Mouse (Mus musculus): ENCODE data around the gene Zfp661. TPM values are rescaled to one million over a fixed set of nuclear protein-coding genes. Genes with fewer than 3 reads are reported as not detected.

Gene Zfp661
- 4.7 and 5.8 TPM in 2 replicates for polyA plus RNA-seq (2015; fragmentation: Nextera tagmentation; extraction: Ambion mirVana)

GRCm38 (mm10) chr2:127586694-127587513 is at the start of gene Zfp661, which contains the start of gene Mrps5:
Gene Zfp661 (minus strand): TSS chr2:127587094.
Gene Mrps5 (plus strand): TSS chr2:127587222.
- peak within 1 kb of the TSS; percentile 94 for H3K4me3 ChIP-seq
- H3K4me1 ChIP-seq = peaks cover 35% of the 10 kb centered on the region
- peak within 1 kb of the TSS; percentile 95 for H3K27ac ChIP-seq
- peak within 1 kb of the TSS; percentile 72 for H3K4me2 ChIP-seq
- peak within 1 kb of the TSS; percentile 80 for H3K9ac ChIP-seq
- H3K9me3 ChIP-seq = no peaks in the 10 kb centered on the region
- WGBS = 5% methylated on average over 39 of the region's 39 CpGs
- H3K27me3 ChIP-seq = no peaks in the 10 kb centered on the region
- H3K36me3 ChIP-seq = peaks cover 12% of the 10 kb centered on the region
- peak; percentile 78 for ATAC-seq (ENCODE audit: insufficient number of reproducible peaks, low FRiP score, low TSS enrichment, low read depth)

GRCm38 (mm10) chr2:127635581-127635980 is 48.7 kb upstream of the Zfp661 start:
- no peak overlapping the region for H3K4me3 ChIP-seq
- no peaks in the 10 kb centered on the region for H3K9me3 ChIP-seq
- no peak overlapping the region for H3K27ac ChIP-seq
- ATAC-seq (ENCODE audit: insufficient number of reproducible peaks, low FRiP score, low TSS enrichment, low read depth) = no peak
- no peak overlapping the region for H3K4me2 ChIP-seq
- no peaks in the 10 kb centered on the region for H3K27me3 ChIP-seq
- H3K4me1 ChIP-seq = no peaks in the 10 kb centered on the region
- H3K9ac ChIP-seq = no peak overlapping the region
- 41% methylated on average over 6 of the region's 6 CpGs for WGBS
- H3K36me3 ChIP-seq = no peaks in the 10 kb centered on the region

- 51% methylated on average over 2 of the region's 2 CpGs for WGBS
- no peak overlapping the region for H3K27ac ChIP-seq
- no peaks in the 10 kb centered on the region for H3K4me1 ChIP-seq
These were observed 45.7 kb upstream of the Zfp661 start for GRCm38 (mm10) chr2:127632601-127633000.

GRCm38 (mm10) chr2:127627990-127628570 is 41.2 kb upstream of the Zfp661 start:
- Histone ChIP-seq H3K27me3 (no peaks in the 10 kb centered on the region), H3K9me3 (no peaks in the 10 kb centered on the region), H3K9ac (no peak overlapping the region), H3K36me3 (no peaks in the 10 kb centered on the region), H3K4me2 (no peak overlapping the region), H3K4me1 (no peaks in the 10 kb centered on the region), H3K27ac (no peak overlapping the region), H3K4me3 (no peak overlapping the region)
- no peak for ATAC-seq (ENCODE audit: insufficient number of reproducible peaks, low FRiP score, low TSS enrichment, low read depth)
- 75% methylated on average over 6 of the region's 6 CpGs for WGBS

More at GRCm38 (mm10) chr2:127632601-127633000, 45.7 kb upstream of the Zfp661 start:
- Histone ChIP-seq H3K9ac (no peak overlapping the region), H3K4me3 (no peak overlapping the region), H3K4me2 (no peak overlapping the region), H3K9me3 (no peaks in the 10 kb centered on the region), H3K27me3 (no peaks in the 10 kb centered on the region), H3K36me3 (no peaks in the 10 kb centered on the region)
- no peak for ATAC-seq (ENCODE audit: insufficient number of reproducible peaks, low FRiP score, low TSS enrichment, low read depth)

GRCm38 (mm10) chr2:127627354-127627753 is 40.5 kb upstream of the Zfp661 start:
- Histone ChIP-seq H3K4me1 (no peaks in the 10 kb centered on the region), H3K4me2 (no peak overlapping the region), H3K4me3 (no peak overlapping the region), H3K27ac (no peak overlapping the region), H3K9me3 (no peaks in the 10 kb centered on the region), H3K36me3 (no peaks in the 10 kb centered on the region), H3K9ac (no peak overlapping the region), H3K27me3 (no peaks in the 10 kb centered on the region)
- ATAC-seq (ENCODE audit: insufficient number of reproducible peaks, low FRiP score, low TSS enrichment, low read depth) = no peak
- 64% methylated on average over 6 of the region's 6 CpGs for WGBS

- no peak overlapping the region for H3K9ac ChIP-seq
- no peak for ATAC-seq (ENCODE audit: insufficient number of reproducible peaks, low FRiP score, low TSS enrichment, low read depth)
- no peaks in the 10 kb centered on the region for H3K36me3 ChIP-seq
- no peak overlapping the region for H3K4me3 ChIP-seq
- 64% methylated on average over 5 of the region's 5 CpGs for WGBS
- H3K9me3 ChIP-seq = no peaks in the 10 kb centered on the region
- H3K27me3 ChIP-seq = no peaks in the 10 kb centered on the region
- no peak overlapping the region for H3K27ac ChIP-seq
- H3K4me1 ChIP-seq = no peaks in the 10 kb centered on the region
- H3K4me2 ChIP-seq = no peak overlapping the region
These were observed 38.8 kb upstream of the Zfp661 start for GRCm38 (mm10) chr2:127625659-127626058.

GRCm38 (mm10) chr2:127624786-127625185 is 37.9 kb upstream of the Zfp661 start:
- no peaks in the 10 kb centered on the region for H3K4me1 ChIP-seq
- no peak overlapping the region for H3K4me2 ChIP-seq
- no peaks in the 10 kb centered on the region for H3K27me3 ChIP-seq
- H3K9me3 ChIP-seq = no peaks in the 10 kb centered on the region
- no peak overlapping the region for H3K27ac ChIP-seq
- 80% methylated on average over 2 of the region's 2 CpGs for WGBS
- H3K9ac ChIP-seq = no peak overlapping the region
- no peak for ATAC-seq (ENCODE audit: insufficient number of reproducible peaks, low FRiP score, low TSS enrichment, low read depth)
- no peak overlapping the region for H3K4me3 ChIP-seq
- no peaks in the 10 kb centered on the region for H3K36me3 ChIP-seq

- Histone ChIP-seq H3K9ac (no peak overlapping the region), H3K27me3 (no peaks in the 10 kb centered on the region), H3K27ac (no peak overlapping the region), H3K4me3 (no peak overlapping the region), H3K4me2 (no peak overlapping the region), H3K36me3 (no peaks in the 10 kb centered on the region), H3K9me3 (no peaks in the 10 kb centered on the region), H3K4me1 (no peaks in the 10 kb centered on the region)
- no peak for ATAC-seq (ENCODE audit: insufficient number of reproducible peaks, low FRiP score, low TSS enrichment, low read depth)
- 42% methylated on average over 3 of the region's 3 CpGs for WGBS
These were observed 35.2 kb upstream of the Zfp661 start for GRCm38 (mm10) chr2:127622065-127622464.

- Histone ChIP-seq H3K4me1 (no peaks in the 10 kb centered on the region), H3K9ac (no peak overlapping the region), H3K4me2 (no peak overlapping the region), H3K9me3 (no peaks in the 10 kb centered on the region), H3K27me3 (no peaks in the 10 kb centered on the region), H3K27ac (no peak overlapping the region), H3K4me3 (no peak overlapping the region), H3K36me3 (no peaks in the 10 kb centered on the region)
- no peak for ATAC-seq (ENCODE audit: insufficient number of reproducible peaks, low FRiP score, low TSS enrichment, low read depth)
- WGBS = 74% methylated on average over 3 of the region's 3 CpGs
These were observed 32.4 kb upstream of the Zfp661 start for GRCm38 (mm10) chr2:127619311-127619710.

- no peak overlapping the region for H3K27ac ChIP-seq
- H3K9ac ChIP-seq = no peak overlapping the region
- H3K36me3 ChIP-seq = no peaks in the 10 kb centered on the region
- 86% methylated on average over 4 of the region's 4 CpGs for WGBS
- peaks cover 6% of the 10 kb centered on the region; the same call in 1 of the 2 replicates for H3K4me1 ChIP-seq
- no peaks in the 10 kb centered on the region for H3K27me3 ChIP-seq
- ATAC-seq (ENCODE audit: insufficient number of reproducible peaks, low FRiP score, low TSS enrichment, low read depth) = no peak
- H3K9me3 ChIP-seq = no peaks in the 10 kb centered on the region
- no peak overlapping the region for H3K4me2 ChIP-seq
- H3K4me3 ChIP-seq = no peak overlapping the region
These were observed 25.4 kb upstream of the Zfp661 start for GRCm38 (mm10) chr2:127612288-127612687.

GRCm38 (mm10) chr2:127611386-127611785 is 24.5 kb upstream of the Zfp661 start:
- Histone ChIP-seq H3K36me3 (no peaks in the 10 kb centered on the region; the same call in 1 of the 2 replicates), H3K4me2 (no peak overlapping the region), H3K9ac (no peak overlapping the region), H3K4me3 (no peak overlapping the region), H3K27me3 (no peaks in the 10 kb centered on the region), H3K27ac (no peak overlapping the region), H3K4me1 (peaks cover 6% of the 10 kb centered on the region; the same call in 1 of the 2 replicates), H3K9me3 (no peaks in the 10 kb centered on the region)
- ATAC-seq (ENCODE audit: insufficient number of reproducible peaks, low FRiP score, low TSS enrichment, low read depth) = no peak
- WGBS = 67% methylated on average over 4 of the region's 4 CpGs

GRCm38 (mm10) chr2:127608986-127609385 is 22.1 kb upstream of the Zfp661 start:
- 3% methylated on average over 5 of the region's 5 CpGs for WGBS
- Histone ChIP-seq H3K4me3 (no peak overlapping the region), H3K4me2 (no peak overlapping the region)

More at GRCm38 (mm10) chr2:127608986-127609385, 22.1 kb upstream of the Zfp661 start:
- ATAC-seq (ENCODE audit: insufficient number of reproducible peaks, low FRiP score, low TSS enrichment, low read depth) = no peak
- H3K4me1 ChIP-seq = peaks cover 6% of the 10 kb centered on the region; the same call in 1 of the 2 replicates
- peaks cover 23% of the 10 kb centered on the region for H3K36me3 ChIP-seq
- H3K27me3 ChIP-seq = no peaks in the 10 kb centered on the region
- no peak overlapping the region for H3K9ac ChIP-seq
- no peak overlapping the region for H3K27ac ChIP-seq
- no peaks in the 10 kb centered on the region for H3K9me3 ChIP-seq

Measured in limb, embryonic 15.5 days (tissue).